Mouse (Mus musculus): ENCODE results near the gene Tff1.

Tff1 gene

GRCm38 (mm10) chr17:31152966-31153499 is 12.0 kb downstream of the Tff1 start:
- DNase-seq, result no peak

- no peak for DNase-seq
Observed at GRCm38 (mm10) chr17:31152512-31152911, 12.6 kb downstream of the Tff1 start.

GRCm38 (mm10) chr17:31145998-31146397 is 19.1 kb downstream of the Tff1 start:
- no peak for DNase-seq

GRCm38 (mm10) chr17:31144040-31145037 is 20.7 kb downstream of the Tff1 start, which contains the start of gene Tff2:
Tff2 (minus strand) TSS chr17:31144282.
- no peak for DNase-seq

- no peak for DNase-seq
Observed at GRCm38 (mm10) chr17:31142116-31142515, 23.0 kb downstream of the Tff1 start.

GRCm38 (mm10) chr17:31138398-31138797 is 26.7 kb downstream of the Tff1 start:
- DNase-seq, result no peak

GRCm38 (mm10) chr17:31136821-31137220 is 28.3 kb downstream of the Tff1 start:
- no peak for DNase-seq

- no peak for DNase-seq
Observed at GRCm38 (mm10) chr17:31136291-31136690, 28.8 kb downstream of the Tff1 start.

- no peak for DNase-seq
Observed at GRCm38 (mm10) chr17:31134913-31135312, 30.2 kb downstream of the Tff1 start.

- no peak for DNase-seq
Observed at GRCm38 (mm10) chr17:31133776-31134175, 31.3 kb downstream of the Tff1 start.

GRCm38 (mm10) chr17:31131269-31131821 is 33.7 kb downstream of the Tff1 start:
- no peak for DNase-seq

- no peak for DNase-seq
Observed at GRCm38 (mm10) chr17:31129452-31129851, 35.6 kb downstream of the Tff1 start, which contains the start of gene Tff3. Tff3 (minus strand) TSS chr17:31129646.

- DNase-seq, result no peak
Observed at GRCm38 (mm10) chr17:31128708-31129318, 36.3 kb downstream of the Tff1 start.

- DNase-seq, result peak; percentile 43
Observed at GRCm38 (mm10) chr17:31125548-31126266, 39.4 kb downstream of the Tff1 start.

- DNase-seq, result no peak
Observed at GRCm38 (mm10) chr17:31121975-31122374, 43.1 kb downstream of the Tff1 start.

- DNase-seq, result peak; percentile 83
Observed at GRCm38 (mm10) chr17:31119429-31119828, 45.6 kb downstream of the Tff1 start.

- no peak for DNase-seq
Observed at GRCm38 (mm10) chr17:31117946-31118345, 47.1 kb downstream of the Tff1 start.

GRCm38 (mm10) chr17:31116063-31116462 is 49.0 kb downstream of the Tff1 start:
- DNase-seq, result no peak

GRCm38 (mm10) chr17:31113191-31113856 is 51.8 kb downstream of the Tff1 start:
- DNase-seq, result peak; percentile 64

Data from layer of hippocampus, adult 9-11 months (tissue).